Mouse (Mus musculus) liver, adult 2 months (tissue): Measurements from ENCODE around the gene Fam120a.

Experiments used
- CTCF ChIP-seq: fragments of 200-500 bp; IDR thresholded peaks from 2 replicates; pipeline ENCODE4 v1.5.1; 2011; ENCODE audit warnings: low read depth, low read length, control low read depth
- POLR2A ChIP-seq: fragments of 200-500 bp; IDR thresholded peaks from 2 replicates; pipeline ENCODE4 v1.6.1; 2011; ENCODE audit warnings: low read length, control low read depth; ENCODE audit not compliant: insufficient read depth; ENCODE audit errors: extremely low read depth

DNA sequence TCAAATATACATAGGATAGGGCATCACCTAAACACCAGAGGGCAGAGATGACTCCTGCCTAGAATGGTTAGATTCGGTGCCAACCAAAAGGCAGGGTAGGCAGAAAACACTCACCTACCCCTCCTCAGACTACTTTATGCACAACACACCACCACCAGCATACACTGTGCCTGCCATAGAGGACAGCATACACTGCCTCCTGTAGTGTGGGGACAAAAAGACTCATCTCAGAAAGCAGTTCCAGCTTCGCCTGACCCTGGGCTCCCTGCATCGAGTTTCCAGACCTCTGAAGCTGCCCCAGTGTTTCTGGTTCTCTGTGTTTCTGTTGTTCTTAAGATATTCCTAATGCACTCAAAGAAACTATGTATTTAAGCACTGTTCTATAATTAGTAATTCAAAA lies 54.7 kb downstream of the Fam120a start:
- TF ChIP-seq POLR2A (no peak), CTCF (no peak)
